Mouse (Mus musculus): ENCODE data around the gene Trpm5.

The Trpm5 gene

GRCm38 (mm10) chr7:143106062-143106461, 11.6 kb upstream of the Trpm5 start, which contains the start of gene Kcnq1:
Gene Kcnq1, plus strand, starts transcription at chr7:143106362.
- DNase-seq (ENCODE audit: low spot score in 2 of 2) = no peak

GRCm38 (mm10) chr7:143105258-143105897, 10.9 kb upstream of the Trpm5 start:
- DNase-seq (ENCODE audit: low spot score in 2 of 2) = no peak

- no peak for DNase-seq (ENCODE audit: low spot score in 2 of 2)
These were observed 6.3 kb upstream of the Trpm5 start for GRCm38 (mm10) chr7:143100759-143101158.

GRCm38 (mm10) chr7:143095554-143095907, 1.1 kb upstream of the Trpm5 start:
- no peak for DNase-seq (ENCODE audit: low spot score in 2 of 2)

GRCm38 (mm10) chr7:143093847-143094246, 595 bp downstream of the Trpm5 start:
- no peak for DNase-seq (ENCODE audit: low spot score in 2 of 2)

GRCm38 (mm10) chr7:143087070-143087579, 7.3 kb downstream of the Trpm5 start:
- DNase-seq (ENCODE audit: low spot score in 2 of 2) = peak; percentile 72 to 75

GRCm38 (mm10) chr7:143086366-143086765, 8.1 kb downstream of the Trpm5 start:
- peak; percentile 54 to 80 for DNase-seq (ENCODE audit: low spot score in 2 of 2)

- DNase-seq (ENCODE audit: low spot score in 2 of 2) = no peak
These were observed 10.7 kb downstream of the Trpm5 start for GRCm38 (mm10) chr7:143083708-143084107.

GRCm38 (mm10) chr7:143082024-143082423, 12.4 kb downstream of the Trpm5 start:
- no peak for DNase-seq (ENCODE audit: low spot score in 2 of 2)

- no peak for DNase-seq (ENCODE audit: low spot score in 2 of 2)
These were observed 17.1 kb downstream of the Trpm5 start for GRCm38 (mm10) chr7:143077351-143077750.

GRCm38 (mm10) chr7:143075394-143075793, 19.0 kb downstream of the Trpm5 start:
- no peak for DNase-seq (ENCODE audit: low spot score in 2 of 2)

- no peak for DNase-seq (ENCODE audit: low spot score in 2 of 2)
These were observed 21.4 kb downstream of the Trpm5 start for GRCm38 (mm10) chr7:143073086-143073485.

- no peak for DNase-seq (ENCODE audit: low spot score in 2 of 2)
These were observed 21.8 kb downstream of the Trpm5 start for GRCm38 (mm10) chr7:143072605-143073004.

GRCm38 (mm10) chr7:143070506-143071070, 23.9 kb downstream of the Trpm5 start:
- no peak for DNase-seq (ENCODE audit: low spot score in 2 of 2)

- DNase-seq (ENCODE audit: low spot score in 2 of 2) = no peak
These were observed 24.6 kb downstream of the Trpm5 start for GRCm38 (mm10) chr7:143069751-143070400.

- DNase-seq (ENCODE audit: low spot score in 2 of 2) = peak; percentile 96 to 98
These were observed 25.4 kb downstream of the Trpm5 start, which contains the start of gene Tssc4 for GRCm38 (mm10) chr7:143068882-143069591. Gene Tssc4, plus strand, starts transcription at chr7:143069249.

- peak; percentile 45 to 65 for DNase-seq (ENCODE audit: low spot score in 2 of 2)
These were observed 26.0 kb downstream of the Trpm5 start for GRCm38 (mm10) chr7:143068316-143068881.

- DNase-seq (ENCODE audit: low spot score in 2 of 2) = no peak
These were observed 26.5 kb downstream of the Trpm5 start for GRCm38 (mm10) chr7:143067897-143068296.

GRCm38 (mm10) chr7:143067469-143067868, 27.0 kb downstream of the Trpm5 start:
- no peak for DNase-seq (ENCODE audit: low spot score in 2 of 2)

- no peak for DNase-seq (ENCODE audit: low spot score in 2 of 2)
These were observed 28.8 kb downstream of the Trpm5 start for GRCm38 (mm10) chr7:143065692-143066091.

- no peak for DNase-seq (ENCODE audit: low spot score in 2 of 2)
These were observed 30.2 kb downstream of the Trpm5 start for GRCm38 (mm10) chr7:143064226-143064625.

GRCm38 (mm10) chr7:143062704-143063103, 31.7 kb downstream of the Trpm5 start:
- no peak for DNase-seq (ENCODE audit: low spot score in 2 of 2)

All from urinary bladder, postnatal 4 days (tissue).